Mouse (Mus musculus) hindbrain, postnatal 0 days (tissue): ENCODE measurements around the gene Il27ra. TPM values are rescaled to one million over a fixed set of nuclear protein-coding genes. Genes with fewer than 3 reads are reported as not detected.

Experiments
- ATAC-seq: fragments of 200-750 bp; cut with Nextera tagmentation; 2 replicates; pipeline ENCODE4 v1.8.0; 2017; ENCODE audit warnings: mild to moderate bottlenecking, moderate TSS enrichment, moderate library complexity
- DNase-seq: peaks from one replicate; pipeline ENCODE4 v3.0.0-alpha.2; 2015; ENCODE audit warnings: low spot score
- H3K27ac ChIP-seq: fragments of 300-500 bp; sonication (generic); 2 replicates; pipeline ENCODE4 v1.5.1; 2014; ENCODE audit warnings: mild to moderate bottlenecking
- H3K27me3 ChIP-seq: fragments of 300-500 bp; sonication (generic); 2 replicates; pipeline ENCODE4 v1.6.1; 2014; ENCODE audit warnings: low read length, mixed read lengths; ENCODE audit not compliant: insufficient read depth
- H3K36me3 ChIP-seq: fragments of 300-500 bp; sonication (generic); 2 replicates; pipeline ENCODE4 v1.6.1; 2014; ENCODE audit warnings: low read length, mixed read lengths; ENCODE audit not compliant: insufficient read depth
- H3K4me1 ChIP-seq: fragments of 300-500 bp; sonication (generic); 2 replicates; pipeline ENCODE4 v1.6.1; 2014; ENCODE audit warnings: antibody characterized with exemption, low read length, mixed read lengths; ENCODE audit not compliant: insufficient read depth
- H3K4me2 ChIP-seq: fragments of 300-500 bp; sonication (generic); 2 replicates; pipeline ENCODE4 v1.6.1; 2014; ENCODE audit warnings: low read depth, mild to moderate bottlenecking, low read length, moderate library complexity, mixed read lengths
- H3K4me3 ChIP-seq: fragments of 300-500 bp; sonication (generic); 2 replicates; pipeline ENCODE4 v1.5.1; 2014; ENCODE audit warnings: low read length
- H3K9ac ChIP-seq: fragments of 300-500 bp; sonication (generic); replicated peaks from 2 replicates; pipeline ENCODE4 v1.6.1; 2014; ENCODE audit warnings: mild to moderate bottlenecking, low read length, moderate library complexity, mixed read lengths
- H3K9me3 ChIP-seq: fragments of 300-500 bp; sonication (generic); 2 replicates; pipeline ENCODE4 v1.6.1; 2016; ENCODE audit warnings: low read length, mixed read lengths
- CTCF ChIP-seq: IDR thresholded peaks from 2 replicates; pipeline ENCODE4 v1.5.1; 2016; ENCODE audit warnings: antibody characterized with exemption, control low read depth, low read depth
- WGBS: fragments of 180-500 bp; shearing (Covaris S2); extraction: QIAGEN DNeasy Blood & Tissue Kit; methylation state at CpG from one replicate; pipeline ENCODE4 v1.1.7; 2014; 5-methylcytosine and 5-hydroxymethylcytosine counted together
- microRNA counts: library from miRNA; unstranded; fragments of <30 nt; microRNA quantifications from one replicate; lab custom pipeline; 2015
- microRNA-seq, 2 experiments: library from miRNA; unstranded; fragments of <30 nt; microRNA quantifications; one replicate each; pipeline ENCODE4; 2016
- polyA plus RNA-seq: library from polyadenylated mRNA; unstranded; fragments of >200 nt; fragmentation: Nextera tagmentation; extraction: Ambion mirVana; gene quantifications from 2 replicates; pipeline ENCODE4 v1.2.1, GENCODE M21; 2015
- total RNA-seq: library from RNA; depleted of rRNA; stranded (reverse); fragments of >200 nt; gene quantifications from 2 replicates; pipeline ENCODE4 v1.2.3, GENCODE M21; 2014; rRNA removed

Il27ra gene
- total and polyA plus RNA-seq, 2 experiments from 2014 or later = 0.29 to 0.47 TPM

DNA sequence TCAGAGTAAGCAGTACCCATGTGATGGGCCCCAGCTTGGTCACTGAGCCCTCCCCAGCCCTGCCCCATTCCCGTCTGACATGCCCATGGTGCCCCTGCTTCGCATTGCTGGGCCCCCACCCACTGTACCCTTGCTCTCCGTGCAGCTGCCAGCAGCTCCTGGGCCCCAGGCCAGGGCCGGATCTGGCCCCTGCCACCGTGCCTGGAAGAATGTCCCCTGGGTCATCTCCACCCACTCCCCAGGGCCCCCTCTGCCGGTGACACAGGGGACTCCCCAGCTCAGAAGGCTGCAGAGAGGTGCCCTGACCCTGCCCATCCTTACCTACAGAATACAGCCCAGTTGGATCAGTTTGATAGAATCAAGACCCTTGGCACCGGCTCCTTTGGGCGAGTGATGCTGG is 61.5 kb downstream of the Il27ra start:
- Histone ChIP-seq H3K9ac (no peak overlapping the region), H3K36me3 (peaks cover 37% of the 10 kb centered on the region), H3K4me3 (no peak overlapping the region), H3K9me3 (no peaks in the 10 kb centered on the region), H3K27ac (no peak overlapping the region), H3K4me2 (no peak overlapping the region), H3K4me1 (peaks cover 6% of the 10 kb centered on the region; the same call in 1 of the 2 replicates), H3K27me3 (no peaks in the 10 kb centered on the region)
- no peak for ATAC-seq
- TF ChIP-seq CTCF = no peak
- DNase-seq = no peak
- 65% methylated on average over 8 of the region's 8 CpGs for WGBS

MicroRNAs encoded within 50 kb of the gene (microRNA counts, 519-probe panel; counts per million panel counts)
- microRNA mmu-miR-1199 (lab: Ali Mortazavi, UCI) = not detected
- 3,618 counts per million, percentile 62 among the panel's probes with 10 or more counts for microRNA mmu-miR-709 (lab: Ali Mortazavi, UCI)

Small RNA genes lying within 50 kb of the gene (microRNA-seq; reads per million reads assigned to microRNA genes)
- gene Mir1199 (0 to 0.36 reads per million in 2 experiments), gene Mir709 (0 reads per million in 2 experiments), gene Mir8111 (2.3 to 3.2 reads per million in 2 experiments)

Other genes with a start within 250 kb of the Il27ra start
- 393 and 469 TPM in 2 replicates for gene Adgrl1, start 142.5 kb downstream of the Il27ra start, total RNA-seq
- 54.2 and 54.6 TPM in 2 replicates for gene Adgrl1, start 142.5 kb downstream of the Il27ra start, polyA plus RNA-seq
- 0.40 and 1.7 TPM in 2 replicates for gene Gm10644, start 87.4 kb downstream of the Il27ra start, total RNA-seq
- gene Gm10644, start 87.4 kb downstream of the Il27ra start, polyA plus RNA-seq = 0.43 and 0.56 TPM in 2 replicates
- gene Asf1b, start 87.1 kb downstream of the Il27ra start, total RNA-seq = 4.7 and 5.6 TPM in 2 replicates
- 8.3 and 10.6 TPM in 2 replicates for gene Asf1b, start 87.1 kb downstream of the Il27ra start, polyA plus RNA-seq
- 198 and 213 TPM in 2 replicates for gene Prkaca, start 69.6 kb downstream of the Il27ra start, total RNA-seq
- gene Prkaca, start 69.6 kb downstream of the Il27ra start, polyA plus RNA-seq = 257 and 268 TPM in 2 replicates
- gene Samd1, start 44.9 kb downstream of the Il27ra start, total RNA-seq = 58.6 and 96.8 TPM in 2 replicates
- 5.7 and 5.9 TPM in 2 replicates for gene Samd1, start 44.9 kb downstream of the Il27ra start, polyA plus RNA-seq
- gene 1700067K01Rik, start 41.1 kb downstream of the Il27ra start, total RNA-seq = not detected in 2 replicates
- 0.49 and 0.51 TPM in 2 replicates for gene 1700067K01Rik, start 41.1 kb downstream of the Il27ra start, polyA plus RNA-seq
- gene 2210011C24Rik, start 30.4 kb downstream of the Il27ra start, total RNA-seq = 0.25 and 4.2 TPM in 2 replicates
- 1.2 and 1.9 TPM in 2 replicates for gene 2210011C24Rik, start 30.4 kb downstream of the Il27ra start, polyA plus RNA-seq
- 4.5 and 9.6 TPM in 2 replicates for gene Palm3, start 21.1 kb downstream of the Il27ra start, total RNA-seq
- gene Palm3, start 21.1 kb downstream of the Il27ra start, polyA plus RNA-seq = 8.2 and 8.8 TPM in 2 replicates
- 9.0 and 18.8 TPM in 2 replicates for gene Rln3, start 2.4 kb upstream of the Il27ra start, total RNA-seq
- gene Rln3, start 2.4 kb upstream of the Il27ra start, polyA plus RNA-seq = 6.1 and 6.6 TPM in 2 replicates
- gene Gm10643, start 22.5 kb upstream of the Il27ra start, total RNA-seq = 0.25 and 3.0 TPM in 2 replicates
- 1.6 and 2.4 TPM in 2 replicates for gene Gm10643, start 22.5 kb upstream of the Il27ra start, polyA plus RNA-seq
- gene Rfx1, start 24.2 kb upstream of the Il27ra start, total RNA-seq = 29.0 and 30.0 TPM in 2 replicates
- gene Rfx1, start 24.2 kb upstream of the Il27ra start, polyA plus RNA-seq = 6.0 and 6.2 TPM in 2 replicates
- 77.0 and 77.6 TPM in 2 replicates for gene Dcaf15, start 62.2 kb upstream of the Il27ra start, total RNA-seq
- gene Dcaf15, start 62.2 kb upstream of the Il27ra start, polyA plus RNA-seq = 18.4 and 18.5 TPM in 2 replicates
- gene Podnl1, start 83.4 kb upstream of the Il27ra start, total RNA-seq = 0.72 TPM in 1 of 2 replicates, not detected in the other
- gene Podnl1, start 83.4 kb upstream of the Il27ra start, polyA plus RNA-seq = 0.41 and 0.68 TPM in 2 replicates
- gene Cc2d1a, start 105.3 kb upstream of the Il27ra start, total RNA-seq = 66.2 and 75.1 TPM in 2 replicates
- gene Cc2d1a, start 105.3 kb upstream of the Il27ra start, polyA plus RNA-seq = 47.1 and 49.6 TPM in 2 replicates
- 3.3 and 5.9 TPM in 2 replicates for gene 4930432K21Rik, start 105.4 kb upstream of the Il27ra start, total RNA-seq
- 2.7 and 3.0 TPM in 2 replicates for gene 4930432K21Rik, start 105.4 kb upstream of the Il27ra start, polyA plus RNA-seq
- gene Nanos3, start 142.6 kb upstream of the Il27ra start, total RNA-seq = 2.3 and 3.2 TPM in 2 replicates
- gene Nanos3, start 142.6 kb upstream of the Il27ra start, polyA plus RNA-seq = 11.5 and 15.5 TPM in 2 replicates
- gene Zswim4, start 194.5 kb upstream of the Il27ra start, total RNA-seq = 44.1 and 50.6 TPM in 2 replicates
- 11.0 and 11.3 TPM in 2 replicates for gene Zswim4, start 194.5 kb upstream of the Il27ra start, polyA plus RNA-seq
- gene D8Ertd738e, start 207.1 kb upstream of the Il27ra start, total RNA-seq = 69.4 and 79.5 TPM in 2 replicates
- 318 and 325 TPM in 2 replicates for gene D8Ertd738e, start 207.1 kb upstream of the Il27ra start, polyA plus RNA-seq
- 46.1 and 71.6 TPM in 2 replicates for gene Mri1, start 214.7 kb upstream of the Il27ra start, total RNA-seq
- 41.6 and 44.7 TPM in 2 replicates for gene Mri1, start 214.7 kb upstream of the Il27ra start, polyA plus RNA-seq
- 6.0 and 7.5 TPM in 2 replicates for gene Ccdc130, start 227.8 kb upstream of the Il27ra start, total RNA-seq
- 12.4 and 12.9 TPM in 2 replicates for gene Ccdc130, start 227.8 kb upstream of the Il27ra start, polyA plus RNA-seq